Mouse (Mus musculus): ENCODE results near the gene Npvf.

DNA sequence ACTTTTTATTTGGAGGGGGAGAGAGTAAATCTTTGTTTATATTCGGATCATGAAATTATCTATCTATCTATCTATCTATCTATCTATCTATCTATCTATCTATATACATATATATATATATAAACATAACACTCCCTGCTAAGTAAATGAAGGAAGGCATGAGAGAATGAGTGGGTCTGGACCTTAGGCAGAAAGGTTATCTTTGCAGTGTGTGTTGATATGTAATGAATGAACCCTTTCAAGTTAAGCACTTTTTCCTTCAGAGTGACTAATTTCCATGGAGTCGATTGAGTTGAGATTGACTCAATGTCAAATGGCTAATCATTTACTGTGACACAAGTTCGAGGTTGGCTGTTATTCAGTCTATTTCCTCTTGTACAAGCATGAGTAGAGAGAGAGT, 10.8 kb upstream of the Npvf start:
- TF ChIP-seq POLR2A (IDR thresholded peaks at IDR 0.05; ENCODE audit: borderline replicate concordance, low read depth, low read length): no peak
- no peak for TF ChIP-seq CTCF (IDR thresholded peaks at IDR 0.05; ENCODE audit: low read depth, low read length)
